Mouse (Mus musculus) cerebellum, postnatal 10 days (tissue): ENCODE data around the gene 1700031F05Rik.
"Not testable (repeated sequence)": the region's sequence is repeated elsewhere in the genome, so short reads cannot be mapped to it uniquely, and the experiment has no call there.

ENCODE experiments used
- DNase-seq, 2 experiments: peaks; one replicate each; pipeline ENCODE4 v3.0.0; 2021; ENCODE audit warnings: mixed read lengths in 2 of 2

The 1700031F05Rik gene

DNA sequence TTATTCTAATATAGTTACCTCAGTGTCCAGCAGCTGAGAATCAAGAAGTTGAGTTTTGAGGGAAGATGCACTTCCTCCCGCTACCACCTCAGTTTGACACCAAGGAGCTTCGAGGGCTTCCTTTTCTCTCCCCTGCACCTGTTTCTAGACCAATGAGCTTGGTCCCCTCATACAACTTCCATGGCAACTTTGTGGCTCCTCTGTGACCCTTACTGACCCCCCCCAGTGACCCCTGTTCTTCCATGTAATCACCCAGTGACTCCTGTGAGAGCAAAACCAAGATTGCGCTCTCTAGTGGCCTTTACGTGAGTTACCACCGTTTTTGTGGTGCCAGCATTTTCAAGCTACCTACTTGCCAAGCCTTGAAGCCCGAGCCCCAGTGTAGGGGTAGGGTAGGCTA, at the start of gene 1700031F05Rik:
1700031F05Rik (minus strand) TSS at position 101 of the 400 bp plus-strand sequence.
- DNase-seq, result no peak

DNA sequence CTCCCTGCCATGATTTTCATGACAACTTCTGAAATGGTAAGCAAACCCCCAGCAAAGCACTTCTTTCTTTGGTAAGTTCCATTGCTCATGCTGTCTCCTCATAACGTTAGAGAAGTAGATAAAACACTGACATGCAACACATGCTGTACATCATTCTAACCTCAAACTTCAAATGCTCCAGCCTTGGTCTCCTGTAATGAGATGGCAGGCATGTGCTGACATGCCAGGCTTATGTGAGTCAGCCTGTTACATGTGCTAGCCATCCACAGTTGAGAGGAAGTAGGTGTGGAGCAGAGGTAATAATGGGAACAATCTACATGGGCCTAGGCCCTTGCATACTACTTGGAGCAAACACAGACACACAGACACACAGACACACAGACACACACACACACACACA, 47.1 kb upstream of the 1700031F05Rik start:
- DNase-seq, result not testable (repeated sequence)

DNA sequence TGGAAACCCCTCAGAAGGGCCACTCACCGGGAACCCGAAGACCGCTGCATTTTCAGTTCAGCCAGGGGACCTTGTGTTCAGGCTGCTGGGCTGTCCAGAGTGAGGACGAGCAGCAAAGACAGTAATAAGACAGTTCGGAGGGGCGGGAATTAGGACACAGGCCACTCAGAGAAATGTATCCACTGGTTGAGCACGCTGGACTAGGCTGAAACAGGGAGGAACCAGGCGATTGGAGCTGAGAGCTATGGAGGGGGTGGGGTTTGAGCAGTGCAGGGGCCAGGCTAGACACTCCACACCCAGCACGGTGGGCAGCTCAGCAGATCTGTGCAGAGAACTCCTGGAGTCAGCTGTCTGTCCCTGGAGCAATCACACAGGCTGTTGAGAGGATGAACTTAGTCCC, 40.8 kb upstream of the 1700031F05Rik start, which contains the start of the genes Dmrtc1a and 1700011M02Rik:
Dmrtc1a (minus strand) TSS at position 101 of the 400 bp plus-strand sequence.
1700011M02Rik (plus strand) TSS at position 319 of the 400 bp plus-strand sequence.
- not testable (repeated sequence) for DNase-seq

GRCm38 (mm10) chrX:102854516-102854915, 13.3 kb downstream of the 1700031F05Rik start, which contains the start of gene Dmrtc1c2:
TSS of gene Dmrtc1c2 (minus strand) at chrX:102854616.
- not testable (repeated sequence) for DNase-seq

- DNase-seq, result no peak
Measured at GRCm38 (mm10) chrX:102812311-102812710, 55.5 kb downstream of the 1700031F05Rik start.
